Mouse (Mus musculus) liver, embryonic 14.5 days (tissue): ENCODE measurements around the gene Tom1l1.

Experiments used
- CTCF ChIP-seq: IDR thresholded peaks from 2 replicates; pipeline ENCODE4 v1.5.1; 2016; ENCODE audit warnings: antibody characterized with exemption, low read depth, control low read depth
- EP300 ChIP-seq: IDR thresholded peaks from 2 replicates; pipeline ENCODE4 v1.6.1; 2016; ENCODE audit warnings: antibody characterized with exemption, low read depth

DNA sequence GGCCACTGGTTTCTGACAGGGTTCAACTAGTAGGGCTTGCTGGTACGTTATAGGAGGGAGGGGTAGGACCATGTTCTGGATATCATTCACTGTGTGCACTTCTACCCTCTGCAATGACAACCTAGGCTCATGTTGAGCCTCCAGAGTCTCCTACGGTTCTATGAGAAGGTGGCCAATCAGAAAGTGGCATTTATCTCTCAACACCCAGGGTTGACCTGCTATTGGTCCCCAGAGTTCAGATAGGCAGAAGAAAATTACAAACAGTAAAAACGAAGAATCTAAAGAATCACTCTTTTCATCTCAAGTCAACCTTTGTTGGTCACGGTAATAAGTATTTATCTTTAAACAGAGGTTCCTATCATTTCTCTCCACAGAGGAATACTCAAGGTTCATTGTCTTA, 21.2 kb downstream of the Tom1l1 start:
- TF ChIP-seq CTCF, result no peak
- TF ChIP-seq EP300, result peak; percentile 29; the same call in 1 of the 2 replicates
